Mouse (Mus musculus) myocyte (in vitro differentiated cells): Measurements from ENCODE around the gene Cbx1. TPM values are rescaled to one million over a fixed set of nuclear protein-coding genes. Genes with fewer than 3 reads are reported as not detected.

ENCODE experiments used
- H3K27me3 ChIP-seq: one replicate; pipeline ENCODE4 v1.6.1; 2011; ENCODE audit not compliant: control insufficient read depth, insufficient read depth, insufficient read length
- H3K36me3 ChIP-seq: one replicate; pipeline ENCODE4 v1.6.1; 2011; ENCODE audit not compliant: control insufficient read depth, insufficient read depth
- H3K4me2 ChIP-seq: one replicate; pipeline ENCODE4 v1.6.1; 2011; ENCODE audit warnings: low read depth, control low read depth
- H3K4me3 ChIP-seq: one replicate; pipeline ENCODE4 v1.5.1; 2011; ENCODE audit warnings: mild to moderate bottlenecking, control low read depth, moderate library complexity
- H3K79me2 ChIP-seq: one replicate; pipeline ENCODE4 v1.6.1; 2011; ENCODE audit not compliant: control insufficient read depth, insufficient read depth
- H3ac ChIP-seq: one replicate; pipeline ENCODE4 v1.6.1; 2011; ENCODE audit not compliant: control insufficient read depth, insufficient read length
- CEBPB ChIP-seq: IDR thresholded peaks from 2 replicates; pipeline ENCODE4 v1.6.1; 2011; ENCODE audit warnings: mild to moderate bottlenecking, moderate library complexity; ENCODE audit not compliant: poor library complexity, insufficient read depth, severe bottlenecking
- E2F4 ChIP-seq: IDR thresholded peaks from one replicate; pipeline ENCODE4 v1.6.1; 2011; ENCODE audit warnings: mild to moderate bottlenecking, control low read depth, moderate library complexity; ENCODE audit not compliant: insufficient read depth
- MAX ChIP-seq: IDR thresholded peaks from one replicate; pipeline ENCODE4 v1.6.1; 2011; ENCODE audit warnings: low read depth, mild to moderate bottlenecking, control low read depth
- MYOD1 ChIP-seq, 3 experiments: IDR thresholded peaks; one replicate each; pipeline ENCODE4 v1.6.1; 2011; ENCODE audit warnings: control low read depth in 2 of 3, low read depth in 2 of 3, mild to moderate bottlenecking in 2 of 3, moderate library complexity in 1 of 3; ENCODE audit not compliant: insufficient read length in 2 of 3, control insufficient read depth in 1 of 3
- MYOG ChIP-seq, 3 experiments: IDR thresholded peaks; one replicate each; pipeline ENCODE4 v1.6.1; 2011; ENCODE audit warnings: control low read depth in 2 of 3, low read depth in 2 of 3, mild to moderate bottlenecking in 2 of 3; ENCODE audit not compliant: insufficient read length in 2 of 3, control insufficient read depth in 1 of 3, insufficient read depth in 1 of 3
- POLR2A ChIP-seq: IDR thresholded peaks from one replicate; pipeline ENCODE4 v1.6.1; 2011; ENCODE audit warnings: low read depth, mild to moderate bottlenecking, control low read depth, moderate library complexity; ENCODE audit not compliant: insufficient read length
- POLR2AphosphoS2 ChIP-seq: IDR thresholded peaks from one replicate; pipeline ENCODE4 v1.6.1; 2011; ENCODE audit warnings: low read depth, control low read depth; ENCODE audit not compliant: insufficient read length
- REST ChIP-seq: IDR thresholded peaks from one replicate; pipeline ENCODE4 v1.6.1; 2011; ENCODE audit warnings: mild to moderate bottlenecking, control low read depth, moderate library complexity; ENCODE audit not compliant: insufficient read depth, insufficient read length
- SRF ChIP-seq: IDR thresholded peaks from one replicate; pipeline ENCODE4 v1.6.1; 2011; ENCODE audit warnings: low read depth; ENCODE audit not compliant: control insufficient read depth, insufficient read length
- TCF12 ChIP-seq: IDR thresholded peaks from one replicate; pipeline ENCODE4 v1.6.1; 2011; ENCODE audit warnings: mild to moderate bottlenecking, control low read depth; ENCODE audit not compliant: poor library complexity, insufficient read depth, severe bottlenecking
- TCF3 ChIP-seq: IDR thresholded peaks from one replicate; pipeline ENCODE4 v1.6.1; 2011; ENCODE audit warnings: low read depth, control low read depth; ENCODE audit not compliant: insufficient read length
- USF1 ChIP-seq: IDR thresholded peaks from one replicate; pipeline ENCODE4 v1.6.1; 2011; ENCODE audit warnings: low read depth, mild to moderate bottlenecking, control low read depth, moderate library complexity
- polyA plus RNA-seq: library from polyadenylated mRNA; unstranded; fragments of >200 nt; fragmentation: generic; extraction: Trizol; gene quantifications from one replicate; pipeline ENCODE4 v1.2.1, GENCODE M21; 2012; ENCODE audit warnings: missing spikeins

Gene Cbx1
- polyA plus RNA-seq, 1 experiment, result 34.6 TPM

GRCm38 (mm10) chr11:96837298-96837697, 48.4 kb downstream of the Cbx1 start:
- H3K4me2 ChIP-seq, result peak overlapping the region; percentile 70
- H3ac ChIP-seq, result no peak overlapping the region
- H3K36me3 ChIP-seq, result no peaks in the 10 kb centered on the region
- H3K27me3 ChIP-seq, result no peaks in the 10 kb centered on the region
- TF ChIP-seq CEBPB, result peak; percentile 48; the same call in 1 of the 2 replicates
- TF ChIP-seq TCF3, result peak; percentile 2
- TF ChIP-seq TCF12, result peak; percentile 31
- peak; percentile 62 to 90 (median 69) for TF ChIP-seq MYOD1 (IDR thresholded peaks at IDR 0.05; ENCODE audit: control insufficient read depth in 1 of 3, insufficient read length in 2 of 3, low read depth in 2 of 3)
- TF ChIP-seq E2F4, result no peak
- no peak for TF ChIP-seq SRF
- no peak for TF ChIP-seq REST
- TF ChIP-seq MYOG (IDR thresholded peaks at IDR 0.05; ENCODE audit: control insufficient read depth in 1 of 3, insufficient read depth in 1 of 3, insufficient read length in 2 of 3, low read depth in 2 of 3), result peak in 2 of 3 experiments; percentile 78 to 95
- H3K79me2 ChIP-seq, result no peaks in the 10 kb centered on the region
- no peak overlapping the region for H3K4me3 ChIP-seq

- Histone ChIP-seq H3K4me2 (peak overlapping the region; percentile 70), H3ac (no peak overlapping the region), H3K79me2 (no peaks in the 10 kb centered on the region), H3K27me3 (no peaks in the 10 kb centered on the region), H3K4me3 (no peak overlapping the region), H3K36me3 (no peaks in the 10 kb centered on the region)
- TF ChIP-seq MYOG (IDR thresholded peaks at IDR 0.05; ENCODE audit: control insufficient read depth in 1 of 3, insufficient read depth in 1 of 3, insufficient read length in 2 of 3, low read depth in 2 of 3) (peak in 2 of 3 experiments; percentile 57 to 78), TCF12 (peak; percentile 59), MYOD1 (IDR thresholded peaks at IDR 0.05; ENCODE audit: control insufficient read depth in 1 of 3, insufficient read length in 2 of 3, low read depth in 2 of 3) (peak; percentile 56 to 86 (median 63)), REST (no peak)
These were observed 49.4 kb downstream of the Cbx1 start for GRCm38 (mm10) chr11:96838341-96838740.

GRCm38 (mm10) chr11:96839428-96839827, 50.5 kb downstream of the Cbx1 start:
- TF ChIP-seq USF1 (no peak), MYOD1 (IDR thresholded peaks at IDR 0.05; ENCODE audit: control insufficient read depth in 1 of 3, insufficient read length in 2 of 3, low read depth in 2 of 3) (no peak), CEBPB (peak; percentile 77; the same call in 1 of the 2 replicates), TCF3 (no peak)
- Histone ChIP-seq H3K36me3 (no peaks in the 10 kb centered on the region), H3K79me2 (no peaks in the 10 kb centered on the region), H3K4me2 (peak overlapping the region; percentile 61), H3K4me3 (no peak overlapping the region), H3ac (no peak overlapping the region), H3K27me3 (no peaks in the 10 kb centered on the region)

- TF ChIP-seq MYOG (IDR thresholded peaks at IDR 0.05; ENCODE audit: control insufficient read depth in 1 of 3, insufficient read depth in 1 of 3, insufficient read length in 2 of 3, low read depth in 2 of 3) (no peak), CEBPB (no peak), TCF3 (no peak), POLR2AphosphoS2 (no peak), REST (no peak), E2F4 (no peak), MYOD1 (IDR thresholded peaks at IDR 0.05; ENCODE audit: control insufficient read depth in 1 of 3, insufficient read length in 2 of 3, low read depth in 2 of 3) (no peak), SRF (no peak), TCF12 (no peak), MAX (no peak), USF1 (no peak), POLR2A (no peak)
- Histone ChIP-seq H3K36me3 (no peaks in the 10 kb centered on the region), H3K27me3 (no peaks in the 10 kb centered on the region), H3ac (no peak overlapping the region), H3K79me2 (no peaks in the 10 kb centered on the region), H3K4me3 (no peak overlapping the region), H3K4me2 (peak overlapping the region; percentile 61)
These were observed 51.0 kb downstream of the Cbx1 start for GRCm38 (mm10) chr11:96839877-96840276.

GRCm38 (mm10) chr11:96840290-96840689, 51.4 kb downstream of the Cbx1 start:
- Histone ChIP-seq H3K36me3 (no peaks in the 10 kb centered on the region), H3K79me2 (no peaks in the 10 kb centered on the region), H3K27me3 (no peaks in the 10 kb centered on the region), H3ac (no peak overlapping the region), H3K4me3 (no peak overlapping the region), H3K4me2 (peak overlapping the region; percentile 61)
- TF ChIP-seq TCF12, result peak; percentile 36
- peak; percentile 45 for TF ChIP-seq REST
- peak in 2 of 3 experiments; percentile 52 to 68 for TF ChIP-seq MYOG (IDR thresholded peaks at IDR 0.05; ENCODE audit: control insufficient read depth in 1 of 3, insufficient read depth in 1 of 3, insufficient read length in 2 of 3, low read depth in 2 of 3)
- TF ChIP-seq E2F4, result no peak
- peak in 2 of 3 experiments; percentile 68 to 72 for TF ChIP-seq MYOD1 (IDR thresholded peaks at IDR 0.05; ENCODE audit: control insufficient read depth in 1 of 3, insufficient read length in 2 of 3, low read depth in 2 of 3)
